Mouse (Mus musculus) erythroblast, embryonic 14.5 days (primary cell): ENCODE measurements around the gene Kat6b. TPM values are rescaled to one million over a fixed set of nuclear protein-coding genes. Genes with fewer than 3 reads are reported as not detected.

Experiments
- H3K27me3 ChIP-seq: 2 replicates; pipeline ENCODE4 v1.6.1; 2012; ENCODE audit warnings: inconsistent platforms; ENCODE audit not compliant: control insufficient read depth
- H3K36me3 ChIP-seq: 2 replicates; pipeline ENCODE4 v1.6.1; 2012; ENCODE audit warnings: mild to moderate bottlenecking, inconsistent platforms; ENCODE audit not compliant: control insufficient read depth
- H3K4me1 ChIP-seq: 2 replicates; pipeline ENCODE4 v1.6.1; 2012; ENCODE audit warnings: inconsistent platforms; ENCODE audit not compliant: control insufficient read depth
- H3K4me3 ChIP-seq: replicated peaks from 2 replicates; pipeline ENCODE3; 2012; ENCODE audit warnings: moderate library complexity, mild to moderate bottlenecking, inconsistent platforms
- H3K9me3 ChIP-seq: 2 replicates; pipeline ENCODE4 v1.6.1; 2012; ENCODE audit warnings: low read length, inconsistent platforms, mixed read lengths; ENCODE audit not compliant: control insufficient read depth
- GATA1 ChIP-seq: IDR thresholded peaks from 2 replicates; pipeline ENCODE4 v1.6.1; 2012; ENCODE audit warnings: low read length, inconsistent platforms, mixed read lengths
- TAL1 ChIP-seq: IDR thresholded peaks from 3 replicates; pipeline ENCODE4 v1.6.1; 2012; ENCODE audit warnings: low read length, inconsistent platforms, mixed read lengths
- polyA plus RNA-seq: library from polyadenylated mRNA; stranded (reverse); fragments of >175 nt; gene quantifications from 2 replicates; pipeline ENCODE4 v1.2.3, GENCODE M21; 2012

Gene Kat6b
- polyA plus RNA-seq, 1 experiment: 0.10 TPM

GRCm38 (mm10) chr14:21498361-21498996 lies 17.2 kb downstream of the Kat6b start:
- TF ChIP-seq TAL1: no peak
- no peak for TF ChIP-seq GATA1
- Histone ChIP-seq H3K27me3 (peaks cover 44% of the 10 kb centered on the region), H3K4me3 (no peak overlapping the region), H3K4me1 (peaks cover 45% of the 10 kb centered on the region), H3K9me3 (no peaks in the 10 kb centered on the region), H3K36me3 (no peaks in the 10 kb centered on the region)

- Histone ChIP-seq H3K4me3 (peak overlapping the region; percentile 93), H3K36me3 (no peaks in the 10 kb centered on the region), H3K9me3 (no peaks in the 10 kb centered on the region), H3K4me1 (peaks cover 45% of the 10 kb centered on the region), H3K27me3 (peaks cover 44% of the 10 kb centered on the region)
- no peak for TF ChIP-seq TAL1
- no peak for TF ChIP-seq GATA1
These were observed 17.9 kb downstream of the Kat6b start for GRCm38 (mm10) chr14:21499011-21499581.

- no peak for TF ChIP-seq TAL1
- TF ChIP-seq GATA1: no peak
- Histone ChIP-seq H3K4me1 (peaks cover 45% of the 10 kb centered on the region), H3K4me3 (peak overlapping the region; percentile 93), H3K36me3 (no peaks in the 10 kb centered on the region), H3K27me3 (peaks cover 42% of the 10 kb centered on the region), H3K9me3 (no peaks in the 10 kb centered on the region)
These were observed 18.5 kb downstream of the Kat6b start for GRCm38 (mm10) chr14:21499631-21500153.

GRCm38 (mm10) chr14:21500154-21501047 lies 19.2 kb downstream of the Kat6b start:
- H3K4me1 ChIP-seq: peaks cover 45% of the 10 kb centered on the region
- H3K36me3 ChIP-seq: no peaks in the 10 kb centered on the region
- TF ChIP-seq TAL1 (no peak), GATA1 (no peak)
- peaks cover 40% of the 10 kb centered on the region for H3K27me3 ChIP-seq
- no peaks in the 10 kb centered on the region for H3K9me3 ChIP-seq
- peak overlapping the region; percentile 93 for H3K4me3 ChIP-seq

- Histone ChIP-seq H3K36me3 (no peaks in the 10 kb centered on the region; the same call in 1 of the 2 replicates), H3K9me3 (no peaks in the 10 kb centered on the region), H3K4me3 (peak overlapping the region; percentile 93), H3K4me1 (peaks cover 45% of the 10 kb centered on the region), H3K27me3 (peaks cover 35% of the 10 kb centered on the region)
- TF ChIP-seq GATA1: no peak
These were observed 19.9 kb downstream of the Kat6b start for GRCm38 (mm10) chr14:21501048-21501657.

- H3K36me3 ChIP-seq: no peaks in the 10 kb centered on the region; the same call in 1 of the 2 replicates
- TF ChIP-seq GATA1: no peak
- no peak for TF ChIP-seq TAL1
- no peaks in the 10 kb centered on the region for H3K27me3 ChIP-seq
- no peaks in the 10 kb centered on the region for H3K9me3 ChIP-seq
- H3K4me1 ChIP-seq: peaks cover 20% of the 10 kb centered on the region
- no peak overlapping the region for H3K4me3 ChIP-seq
These were observed 23.8 kb downstream of the Kat6b start for GRCm38 (mm10) chr14:21505036-21505435.

- no peak for TF ChIP-seq TAL1
- TF ChIP-seq GATA1: no peak
- Histone ChIP-seq H3K4me3 (no peak overlapping the region), H3K4me1 (peaks cover 10% of the 10 kb centered on the region), H3K9me3 (no peaks in the 10 kb centered on the region), H3K27me3 (no peaks in the 10 kb centered on the region), H3K36me3 (no peaks in the 10 kb centered on the region; the same call in 1 of the 2 replicates)
These were observed 25.8 kb downstream of the Kat6b start for GRCm38 (mm10) chr14:21507046-21507445.

GRCm38 (mm10) chr14:21509111-21509905 lies 28.1 kb downstream of the Kat6b start:
- H3K27me3 ChIP-seq: no peaks in the 10 kb centered on the region
- peaks cover 2% of the 10 kb centered on the region; the same call in 1 of the 2 replicates for H3K4me1 ChIP-seq
- H3K4me3 ChIP-seq: no peak overlapping the region
- H3K36me3 ChIP-seq: no peaks in the 10 kb centered on the region; the same call in 1 of the 2 replicates
- H3K9me3 ChIP-seq: no peaks in the 10 kb centered on the region
- no peak for TF ChIP-seq TAL1
- no peak for TF ChIP-seq GATA1
